16 mouse cellular contexts compared by ENCODE assay signal in the genomic region with DNA sequence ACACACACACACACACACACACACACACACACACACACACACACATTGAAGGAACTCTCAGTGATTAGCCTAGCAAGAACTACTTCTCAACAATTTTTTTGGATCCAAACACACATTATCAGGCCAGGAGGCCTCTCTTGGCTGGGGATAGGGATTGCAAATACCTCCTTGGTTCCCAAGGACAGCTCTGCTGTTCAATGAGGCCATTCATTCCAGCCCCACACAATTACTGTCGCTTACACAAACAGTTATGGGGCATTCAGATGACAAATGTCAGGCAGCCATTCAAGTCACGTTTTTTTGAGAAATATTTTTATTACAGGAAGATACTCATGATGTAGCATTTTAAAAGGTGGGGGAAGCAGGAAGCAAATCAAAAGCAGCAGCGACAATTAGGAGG.
DNase-seq lines count a peak whose midpoint lies in the region; ATAC-seq lines count a peak whose summit lies in the region.
"Had no signal": no experiment of that assay in that cellular context is flagged by ENCODE, and none has a peak within 500 bp of the region (broad histone marks: within the 10 kb centered on the region; RNA-seq: fewer than 3 reads in every experiment).

No protein-coding gene starts in this region.

- no peak overlapping the region for H3K9ac ChIP-seq in heart, embryonic 12.5 days
- no peak overlapping the region for H3K9ac ChIP-seq in lung, embryonic 16.5 days (ENCODE audit: low read length)
- no peak overlapping the region for H3K9ac ChIP-seq in kidney, embryonic 14.5 days (ENCODE audit: low read depth, low read length)
- H3K9ac ChIP-seq: limb, embryonic 15.5 days; lung, embryonic 15.5 days had no signal

- ATAC-seq in heart, embryonic 12.5 days (ENCODE audit: insufficient number of reproducible peaks, low FRiP score), result no peak
- peak; percentile 41; the same call in 1 of the 2 replicates for ATAC-seq in lung, embryonic 16.5 days (ENCODE audit: low read depth)
- ATAC-seq in kidney, embryonic 14.5 days (ENCODE audit: low FRiP score, low TSS enrichment), result no peak
- ATAC-seq: CD4-positive, CD25-positive, alpha-beta regulatory T cell, adult 4 months had no signal

- H3K9me3 ChIP-seq in heart, embryonic 12.5 days (replicated peaks), result no peaks in the 10 kb centered on the region
- no peaks in the 10 kb centered on the region for H3K9me3 ChIP-seq in lung, embryonic 16.5 days (ENCODE audit: control insufficient read depth, low read length)
- H3K9me3 ChIP-seq in kidney, embryonic 14.5 days (ENCODE audit: control insufficient read depth, low read length), result no peaks in the 10 kb centered on the region
- H3K9me3 ChIP-seq: forebrain, embryonic 10.5 days; limb, embryonic 15.5 days; lung, embryonic 15.5 days; midbrain, embryonic 10.5 days had no signal

- no peak overlapping the region for H3K4me2 ChIP-seq in heart, embryonic 12.5 days
- no peak overlapping the region for H3K4me2 ChIP-seq in lung, embryonic 16.5 days (ENCODE audit: low read depth, low read length)
- H3K4me2 ChIP-seq in kidney, embryonic 14.5 days (replicated peaks; ENCODE audit: low read depth, low read length), result no peak overlapping the region
- H3K4me2 ChIP-seq: limb, embryonic 15.5 days; lung, embryonic 15.5 days had no signal

- H3K27ac ChIP-seq in heart, embryonic 12.5 days (ENCODE audit: poor library complexity, severe bottlenecking), result no peak overlapping the region
- no peak overlapping the region for H3K27ac ChIP-seq in lung, embryonic 16.5 days (ENCODE audit: low read length)
- no peak overlapping the region for H3K27ac ChIP-seq in kidney, embryonic 14.5 days (ENCODE audit: low read depth, low read length)
- H3K27ac ChIP-seq: forebrain, embryonic 10.5 days; left cerebral cortex, adult 2 months; limb, embryonic 15.5 days; lung, embryonic 15.5 days; midbrain, embryonic 10.5 days had no signal

- intact Hi-C loops in heart, postnatal 10 days (cut with DNase I), result no loop called here

- no peak overlapping the region for H3K4me3 ChIP-seq in heart, embryonic 12.5 days
- no peak overlapping the region for H3K4me3 ChIP-seq in lung, embryonic 16.5 days (ENCODE audit: low read length)
- H3K4me3 ChIP-seq in kidney, embryonic 14.5 days (ENCODE audit: low read length), result no peak overlapping the region
- H3K4me3 ChIP-seq: forebrain, embryonic 10.5 days; left cerebral cortex, adult 2 months; limb, embryonic 15.5 days; lung, embryonic 15.5 days; midbrain, embryonic 10.5 days had no signal

- no peaks in the 10 kb centered on the region for H3K27me3 ChIP-seq in heart, embryonic 12.5 days (replicated peaks)
- H3K27me3 ChIP-seq in lung, embryonic 16.5 days (ENCODE audit: control insufficient read depth, insufficient read depth, low read depth, low read length), result no peaks in the 10 kb centered on the region
- H3K27me3 ChIP-seq in kidney, embryonic 14.5 days (ENCODE audit: control insufficient read depth, insufficient read depth, low read length), result no peaks in the 10 kb centered on the region
- H3K27me3 ChIP-seq: limb, embryonic 15.5 days; lung, embryonic 15.5 days had no signal

- no peaks in the 10 kb centered on the region for H3K4me1 ChIP-seq in heart, embryonic 12.5 days (replicated peaks)
- no peaks in the 10 kb centered on the region for H3K4me1 ChIP-seq in lung, embryonic 16.5 days (replicated peaks; ENCODE audit: control insufficient read depth, insufficient read depth, low read length)
- H3K4me1 ChIP-seq in kidney, embryonic 14.5 days (ENCODE audit: control insufficient read depth, insufficient read depth, low read length), result no peaks in the 10 kb centered on the region
- H3K4me1 ChIP-seq: forebrain, embryonic 10.5 days; limb, embryonic 15.5 days; lung, embryonic 15.5 days; midbrain, embryonic 10.5 days had no signal

- 60% methylated on average over 3 of the region's 3 CpGs for WGBS in heart, embryonic 12.5 days
- 29% methylated on average over 3 of the region's 3 CpGs for WGBS in lung, embryonic 16.5 days
- 48% methylated on average over 3 of the region's 3 CpGs for WGBS in kidney, embryonic 14.5 days

- peak; percentile 87 for DNase-seq in heart, adult 11 months
- DNase-seq in lung, adult 18-20 months, result no peak
- peak; percentile 16 to 23 for DNase-seq in adrenal gland, postnatal 36 days
- peak; percentile 18 to 31 for DNase-seq in heart, postnatal 10 days
- DNase-seq: kidney, adult 11 months; kidney, postnatal 25 days; right cerebral cortex, postnatal 25 days had no signal

- no peaks in the 10 kb centered on the region for H3K36me3 ChIP-seq in heart, embryonic 12.5 days
- no peaks in the 10 kb centered on the region for H3K36me3 ChIP-seq in lung, embryonic 16.5 days (ENCODE audit: control insufficient read depth, insufficient read depth, low read length)
- no peaks in the 10 kb centered on the region for H3K36me3 ChIP-seq in kidney, embryonic 14.5 days (ENCODE audit: control insufficient read depth, insufficient read depth, low read length)
- H3K36me3 ChIP-seq: forebrain, embryonic 10.5 days; limb, embryonic 15.5 days; lung, embryonic 15.5 days; midbrain, embryonic 10.5 days had no signal

Comparison
In these comparisons a context has a peak if more than half of its experiments do, and no peak if none do; other contexts are left out.
1. DNase-seq: peak in heart, adult 11 months (single experiment), adrenal gland, postnatal 36 days (2 of 2) and heart, postnatal 10 days (2 of 2); none in lung, adult 18-20 months (0 of 2).